Mouse (Mus musculus) heart, embryonic 16.5 days (tissue): ENCODE results near the gene Cfap73. TPM values are rescaled to one million over a fixed set of nuclear protein-coding genes. Genes with fewer than 3 reads are reported as not detected.

Experiments
- ATAC-seq: fragments of 200-750 bp; cut with Nextera tagmentation; replicated peaks from 2 replicates; pipeline ENCODE4 v1.8.0; 2017; ENCODE audit warnings: moderate number of reproducible peaks; ENCODE audit not compliant: insufficient read depth, low FRiP score; ENCODE audit errors: extremely low read depth
- H3K27ac ChIP-seq: fragments of 300-500 bp; sonication (generic); 2 replicates; pipeline ENCODE4 v1.5.1; 2014; ENCODE audit warnings: mild to moderate bottlenecking, low read length, control low read depth, moderate library complexity
- H3K27me3 ChIP-seq: fragments of 300-500 bp; sonication (generic); 2 replicates; pipeline ENCODE4 v1.6.1; 2014; ENCODE audit warnings: low read length, mixed read lengths; ENCODE audit not compliant: control insufficient read depth, insufficient read depth
- H3K36me3 ChIP-seq: fragments of 300-500 bp; sonication (generic); 2 replicates; pipeline ENCODE4 v1.6.1; 2014; ENCODE audit not compliant: control insufficient read depth, insufficient read depth
- H3K4me1 ChIP-seq: fragments of 300-500 bp; sonication (generic); 2 replicates; pipeline ENCODE4 v1.6.1; 2014; ENCODE audit warnings: low read length, mixed read lengths; ENCODE audit not compliant: control insufficient read depth, insufficient read depth
- H3K4me2 ChIP-seq: fragments of 300-500 bp; sonication (generic); 2 replicates; pipeline ENCODE4 v1.6.1; 2014; ENCODE audit warnings: low read depth, mild to moderate bottlenecking, control low read depth, low read length
- H3K4me3 ChIP-seq: fragments of 300-500 bp; sonication (generic); 2 replicates; pipeline ENCODE4 v1.5.1; 2014; ENCODE audit warnings: mild to moderate bottlenecking, control low read depth, low read length
- H3K9ac ChIP-seq: fragments of 300-500 bp; sonication (generic); 2 replicates; pipeline ENCODE4 v1.6.1; 2014; ENCODE audit warnings: low read length, control low read depth
- H3K9me3 ChIP-seq: fragments of 300-500 bp; sonication (generic); replicated peaks from 2 replicates; pipeline ENCODE4 v1.6.1; 2016; ENCODE audit warnings: low read length; ENCODE audit not compliant: control insufficient read depth
- WGBS: fragments of 180-500 bp; shearing (Covaris S2); extraction: QIAGEN DNeasy Blood & Tissue Kit; methylation state at CpG from one replicate; pipeline ENCODE4 v1.1.7; 2014; 5-methylcytosine and 5-hydroxymethylcytosine counted together
- polyA plus RNA-seq: library from polyadenylated mRNA; unstranded; fragments of >200 nt; fragmentation: Nextera tagmentation; extraction: Ambion mirVana; gene quantifications from 2 replicates; pipeline ENCODE4 v1.2.1, GENCODE M21; 2015

The Cfap73 gene
- polyA plus RNA-seq, 1 experiment from 2014 or later, result not detected

DNA sequence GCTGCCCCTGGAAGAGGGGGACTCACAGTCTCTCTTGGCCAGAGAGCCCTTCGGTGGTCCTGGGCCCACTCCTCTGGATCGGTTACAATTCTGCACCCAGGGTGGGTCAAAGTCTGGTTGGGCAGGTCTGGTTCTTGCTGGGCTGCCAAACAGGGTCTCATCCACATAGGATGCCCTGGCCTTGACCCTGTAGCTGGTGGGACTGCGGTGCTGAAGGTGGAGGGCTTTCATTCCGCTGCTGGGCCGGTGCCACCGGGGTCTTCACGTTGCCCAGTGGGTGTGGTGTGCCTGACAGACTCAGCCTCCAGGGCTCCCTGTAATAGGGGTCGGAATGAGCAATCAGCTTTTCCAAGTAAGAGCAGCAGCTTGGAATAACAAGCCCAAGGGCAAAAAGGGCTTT, 22.6 kb downstream of the Cfap73 start:
- peaks cover 14% of the 10 kb centered on the region for H3K4me1 ChIP-seq
- peaks cover 8% of the 10 kb centered on the region for H3K36me3 ChIP-seq
- H3K9ac ChIP-seq, result peak overlapping the region; percentile 67
- no peaks in the 10 kb centered on the region for H3K27me3 ChIP-seq
- no peak for ATAC-seq
- peak overlapping the region; percentile 60 for H3K4me3 ChIP-seq
- peak overlapping the region; percentile 82 for H3K4me2 ChIP-seq
- H3K9me3 ChIP-seq, result peaks cover 5% of the 10 kb centered on the region
- H3K27ac ChIP-seq, result no peak overlapping the region
- 52% methylated on average over 8 of the region's 8 CpGs for WGBS

DNA sequence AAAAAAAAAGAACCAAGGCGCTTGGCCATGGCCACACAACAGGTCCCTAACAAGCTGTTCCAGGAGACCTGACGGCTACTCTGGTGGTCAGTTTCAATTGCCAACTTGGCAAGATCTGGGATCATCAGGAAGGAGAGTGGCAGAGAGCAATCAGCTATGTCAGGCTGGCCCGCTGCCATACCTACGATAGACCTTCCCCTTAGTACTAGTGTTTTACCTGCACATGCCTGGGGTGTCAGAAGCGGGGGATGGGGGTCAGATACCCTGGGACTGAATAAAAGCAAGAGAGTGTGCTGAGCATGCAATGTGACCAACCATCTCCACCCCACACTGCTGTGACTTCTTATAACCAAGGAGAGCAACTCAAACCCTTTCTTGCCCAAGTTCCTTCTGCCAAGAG, 23.1 kb downstream of the Cfap73 start:
- no peak for ATAC-seq
- Histone ChIP-seq H3K9ac (no peak overlapping the region), H3K4me2 (peak overlapping the region; percentile 82; the same call in 1 of the 2 replicates), H3K4me3 (no peak overlapping the region), H3K4me1 (peaks cover 14% of the 10 kb centered on the region), H3K27me3 (no peaks in the 10 kb centered on the region), H3K27ac (no peak overlapping the region), H3K36me3 (peaks cover 6% of the 10 kb centered on the region), H3K9me3 (peaks cover 2% of the 10 kb centered on the region)
- WGBS, result 91% methylated on average over 5 of the region's 5 CpGs

DNA sequence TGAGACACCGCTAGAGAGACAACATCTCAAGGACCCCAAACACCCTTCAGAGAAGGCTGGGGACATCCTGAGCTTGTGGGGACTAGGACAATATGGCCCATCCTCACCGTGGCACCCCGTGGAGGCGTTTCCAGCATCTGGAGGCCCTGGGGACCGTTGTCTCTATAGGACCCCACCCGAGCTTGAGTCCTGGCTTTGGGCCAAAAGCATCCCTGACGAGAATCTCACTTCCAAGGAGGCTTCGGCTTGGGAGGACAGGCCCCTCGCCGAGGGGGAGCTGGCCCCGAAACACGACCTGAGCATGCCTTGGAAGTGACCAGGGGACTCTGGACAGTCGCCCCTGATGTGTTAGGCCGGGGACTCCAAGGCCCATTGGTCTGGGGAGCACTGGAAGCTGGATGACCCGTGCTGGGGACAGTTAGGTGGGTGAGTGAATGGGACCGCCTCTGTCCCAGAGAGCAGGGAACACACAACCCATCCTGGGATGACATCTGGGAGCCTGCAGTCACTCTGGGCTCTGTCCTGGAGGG, 24.7 kb downstream of the Cfap73 start:
- Histone ChIP-seq H3K27ac (no peak overlapping the region), H3K4me2 (no peak overlapping the region)

DNA sequence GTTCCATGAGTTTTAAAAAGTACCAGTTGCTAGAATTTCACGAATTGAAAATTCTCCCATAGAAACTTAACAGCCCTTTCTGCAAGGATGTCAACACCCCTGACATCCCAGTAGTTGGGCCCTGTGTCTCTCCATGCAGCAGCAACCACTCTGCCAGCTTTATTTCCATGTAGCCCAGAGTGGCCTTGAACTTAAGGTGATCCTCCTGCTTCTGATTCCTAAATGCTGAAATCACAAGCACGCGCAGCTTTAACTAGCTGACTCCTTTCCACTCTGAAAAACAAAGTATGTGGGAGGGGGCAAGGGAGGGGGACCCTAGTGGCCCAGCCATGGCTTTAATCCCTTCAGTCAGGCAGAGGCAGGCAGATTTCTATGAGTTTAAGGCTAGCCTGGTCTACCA, 26.7 kb downstream of the Cfap73 start:
- H3K9me3 ChIP-seq, result no peaks in the 10 kb centered on the region
- no peak overlapping the region for H3K4me2 ChIP-seq
- H3K4me1 ChIP-seq, result peaks cover 15% of the 10 kb centered on the region
- no peak for ATAC-seq
- H3K9ac ChIP-seq, result no peak overlapping the region
- WGBS, result 76% methylated on average over 3 of the region's 3 CpGs
- peaks cover 3% of the 10 kb centered on the region; the same call in 1 of the 2 replicates for H3K36me3 ChIP-seq
- no peak overlapping the region for H3K4me3 ChIP-seq
- no peaks in the 10 kb centered on the region for H3K27me3 ChIP-seq
- no peak overlapping the region for H3K27ac ChIP-seq

More for the DNA sequence above, 24.7 kb downstream of the Cfap73 start:
- H3K4me3 ChIP-seq, result no peak overlapping the region
- no peak for ATAC-seq
- 83% methylated on average over 16 of the region's 16 CpGs for WGBS
- H3K9ac ChIP-seq, result no peak overlapping the region
- H3K36me3 ChIP-seq, result peaks cover 3% of the 10 kb centered on the region; the same call in 1 of the 2 replicates
- H3K4me1 ChIP-seq, result peaks cover 20% of the 10 kb centered on the region
- H3K27me3 ChIP-seq, result no peaks in the 10 kb centered on the region
- H3K9me3 ChIP-seq, result no peaks in the 10 kb centered on the region

DNA sequence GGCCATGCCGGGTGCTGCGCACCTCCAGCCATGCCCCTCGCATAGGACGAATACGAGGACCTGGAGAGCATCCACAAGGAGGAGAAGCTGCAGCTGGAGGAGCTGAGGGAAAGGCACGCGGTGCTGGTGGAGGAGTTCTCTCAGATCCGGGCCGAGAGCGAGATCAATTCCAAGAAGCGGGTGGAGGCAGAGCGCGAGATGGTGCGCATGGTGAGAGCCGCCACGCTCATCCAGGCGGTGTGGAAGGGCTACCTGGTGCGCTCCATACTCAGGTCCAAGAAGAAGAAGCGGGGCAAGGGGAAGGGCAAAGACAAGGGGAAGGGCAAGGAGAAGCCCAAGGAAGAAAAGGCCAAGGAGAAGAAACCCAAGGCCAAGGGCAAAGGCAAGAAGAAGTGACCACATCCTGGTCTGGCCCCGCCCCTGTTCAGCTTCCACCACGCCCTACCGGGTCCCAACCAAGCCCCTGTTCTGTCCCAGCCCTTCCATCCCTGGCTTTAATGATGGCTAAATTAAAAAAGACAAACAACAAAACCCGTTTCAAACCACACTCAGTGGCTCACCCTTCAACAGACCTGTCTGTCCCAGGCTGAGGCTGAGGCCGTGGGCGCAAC, 27.3 kb downstream of the Cfap73 start:
- no peak overlapping the region for H3K9ac ChIP-seq
- no peak overlapping the region for H3K27ac ChIP-seq
- H3K36me3 ChIP-seq, result peaks cover 3% of the 10 kb centered on the region; the same call in 1 of the 2 replicates
- no peak overlapping the region for H3K4me3 ChIP-seq
- no peaks in the 10 kb centered on the region for H3K27me3 ChIP-seq
- peaks cover 14% of the 10 kb centered on the region for H3K4me1 ChIP-seq
- H3K4me2 ChIP-seq, result no peak overlapping the region
- ATAC-seq, result no peak
- no peaks in the 10 kb centered on the region for H3K9me3 ChIP-seq
- WGBS, result 71% methylated on average over 25 of the region's 25 CpGs

DNA sequence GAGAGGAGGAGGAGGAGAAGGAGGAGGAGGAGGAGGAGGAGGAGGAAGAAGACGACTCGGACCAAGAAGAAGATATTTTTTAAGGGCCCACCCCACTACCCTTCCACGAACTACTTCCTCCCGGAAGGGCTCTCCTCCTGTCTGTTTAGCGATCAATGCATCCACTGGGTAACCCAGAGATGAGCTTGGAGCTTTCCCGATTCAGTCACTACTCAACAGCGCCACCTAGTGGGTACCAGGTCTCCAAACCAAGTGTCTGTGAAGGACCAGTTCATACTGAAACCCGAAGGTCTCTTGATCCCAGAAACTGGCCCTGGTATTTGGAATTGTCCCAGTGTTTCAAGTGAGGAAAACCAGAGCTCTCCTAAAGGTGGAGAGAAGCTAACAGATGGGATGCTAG, 28.3 kb downstream of the Cfap73 start:
- peak overlapping the region; percentile 72 for H3K4me2 ChIP-seq
- H3K9ac ChIP-seq, result no peak overlapping the region
- no peak overlapping the region for H3K27ac ChIP-seq
- WGBS, result under 1% methylated on average over 8 of the region's 8 CpGs
- peak; percentile 69; the same call in 1 of the 2 replicates for ATAC-seq
- H3K4me1 ChIP-seq, result peaks cover 10% of the 10 kb centered on the region
- H3K4me3 ChIP-seq, result peak overlapping the region; percentile 40
- H3K9me3 ChIP-seq, result no peaks in the 10 kb centered on the region
- peaks cover 3% of the 10 kb centered on the region; the same call in 1 of the 2 replicates for H3K36me3 ChIP-seq
- no peaks in the 10 kb centered on the region for H3K27me3 ChIP-seq

DNA sequence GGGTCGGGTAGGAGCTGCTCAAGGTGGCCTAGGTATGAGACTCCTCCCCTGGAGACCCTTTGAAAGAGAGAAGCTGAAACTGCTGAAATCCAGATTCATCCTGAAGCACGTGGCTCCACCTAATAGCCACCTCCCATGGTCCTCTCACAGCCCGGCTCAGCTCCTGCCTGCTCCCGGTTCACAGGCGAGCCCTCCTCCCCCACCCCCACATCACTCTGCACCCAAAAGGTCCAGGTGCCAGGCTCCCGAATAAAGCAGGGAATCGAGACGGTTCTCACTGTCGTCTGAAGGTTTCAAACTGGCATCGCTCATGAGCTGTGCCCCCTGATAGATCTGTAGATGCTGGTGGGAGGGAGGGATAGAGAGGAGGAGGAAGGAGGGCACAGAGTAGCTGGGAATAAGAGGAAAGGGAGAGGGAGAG, 28.8 kb downstream of the Cfap73 start:
- peak overlapping the region; percentile 55 for H3K9ac ChIP-seq
- ATAC-seq, result 0 out of 2 replicates have a peak, but pooled peaks have one; percentile 25

DNA sequence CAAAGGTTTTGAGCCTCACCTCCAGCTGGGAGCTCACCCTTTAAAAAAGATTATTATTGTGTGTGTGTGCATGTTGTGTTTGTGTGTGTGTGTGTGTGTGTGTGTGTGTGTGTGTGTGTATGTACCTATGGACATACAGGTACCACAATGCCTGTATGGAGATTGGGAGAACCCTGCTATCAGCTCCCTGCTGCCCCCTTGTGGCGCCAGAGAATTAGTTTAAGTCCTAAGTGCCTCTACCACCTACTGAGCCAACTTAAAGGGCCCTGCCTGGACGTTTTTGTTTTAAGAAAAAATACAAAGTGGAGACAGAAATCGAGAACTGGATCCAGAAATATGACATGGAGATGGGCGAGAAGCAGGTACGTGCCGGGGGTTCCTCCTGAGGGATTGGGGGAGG, 29.2 kb downstream of the Cfap73 start:
- Histone ChIP-seq H3K9me3 (no peaks in the 10 kb centered on the region), H3K36me3 (peaks cover 3% of the 10 kb centered on the region; the same call in 1 of the 2 replicates), H3K27ac (no peak overlapping the region), H3K27me3 (no peaks in the 10 kb centered on the region), H3K4me1 (peaks cover 15% of the 10 kb centered on the region), H3K4me2 (peak overlapping the region; percentile 72), H3K4me3 (peak overlapping the region; percentile 40), H3K9ac (peak overlapping the region; percentile 55)
- no peak for ATAC-seq
- 2% methylated on average over 6 of the region's 6 CpGs for WGBS

More for the DNA sequence above, 28.8 kb downstream of the Cfap73 start:
- H3K27me3 ChIP-seq, result no peaks in the 10 kb centered on the region
- H3K4me2 ChIP-seq, result peak overlapping the region; percentile 72
- H3K4me3 ChIP-seq, result peak overlapping the region; percentile 40
- H3K9me3 ChIP-seq, result no peaks in the 10 kb centered on the region
- H3K36me3 ChIP-seq, result peaks cover 3% of the 10 kb centered on the region; the same call in 1 of the 2 replicates
- no peak overlapping the region for H3K27ac ChIP-seq
- peaks cover 15% of the 10 kb centered on the region for H3K4me1 ChIP-seq
- 3% methylated on average over 10 of the region's 10 CpGs for WGBS

DNA sequence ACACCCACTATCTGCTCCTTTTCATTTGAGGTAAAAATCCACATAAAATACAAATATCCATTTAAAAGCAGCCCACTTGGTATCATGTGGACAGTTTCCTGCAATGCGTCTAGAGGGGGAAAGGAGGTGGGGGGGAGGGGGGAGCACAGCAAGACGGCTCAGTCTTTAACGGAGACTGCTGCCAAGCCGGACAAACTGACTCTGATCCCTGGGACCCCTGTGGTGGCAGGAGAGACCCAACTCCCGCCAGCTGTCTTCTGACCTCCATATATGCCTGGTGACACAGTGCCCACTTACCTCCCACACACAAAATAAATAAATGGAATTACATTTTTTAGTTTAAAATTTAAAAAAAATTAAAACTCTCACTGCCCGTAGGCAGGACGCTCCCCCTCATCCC, 30.5 kb downstream of the Cfap73 start:
- no peak overlapping the region for H3K4me2 ChIP-seq
- no peak overlapping the region for H3K4me3 ChIP-seq
- peaks cover 15% of the 10 kb centered on the region for H3K4me1 ChIP-seq
- no peak for ATAC-seq
- WGBS, result 71% methylated on average over 7 of the region's 7 CpGs
- no peaks in the 10 kb centered on the region; the same call in 1 of the 2 replicates for H3K27me3 ChIP-seq
- H3K27ac ChIP-seq, result no peak overlapping the region
- H3K9me3 ChIP-seq, result no peaks in the 10 kb centered on the region
- no peak overlapping the region for H3K9ac ChIP-seq
- peaks cover 3% of the 10 kb centered on the region; the same call in 1 of the 2 replicates for H3K36me3 ChIP-seq
